Mouse (Mus musculus): ENCODE results near the gene Olfr449. TPM values are rescaled to one million over a fixed set of nuclear protein-coding genes. Genes with fewer than 3 reads are reported as not detected.

Gene Olfr449
- not detected for polyA plus RNA-seq (2017; shearing (Covaris generic))

DNA sequence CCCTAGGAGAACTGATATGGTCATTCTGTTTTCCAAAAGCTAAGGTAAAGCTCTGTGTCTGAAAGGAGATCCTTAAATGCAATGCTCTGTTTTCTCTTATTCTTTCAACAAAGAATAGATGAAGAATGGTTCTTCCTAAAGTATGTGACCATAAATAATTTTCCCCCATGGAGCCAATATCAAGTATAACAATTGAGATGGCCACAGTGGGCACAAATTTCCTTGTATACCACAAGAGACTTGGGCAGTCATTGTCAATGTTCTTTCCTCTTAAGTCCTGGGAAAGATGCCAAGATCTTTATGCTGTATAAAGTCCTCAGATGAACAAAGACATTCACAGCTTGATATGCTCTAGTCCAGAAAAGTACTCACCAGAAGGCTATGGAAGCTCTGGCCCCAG lies at the start of gene Olfr449:
Gene Olfr449 (plus strand): TSS at position 301 of the 400 bp plus-strand sequence.
- no peak for ATAC-seq

DNA sequence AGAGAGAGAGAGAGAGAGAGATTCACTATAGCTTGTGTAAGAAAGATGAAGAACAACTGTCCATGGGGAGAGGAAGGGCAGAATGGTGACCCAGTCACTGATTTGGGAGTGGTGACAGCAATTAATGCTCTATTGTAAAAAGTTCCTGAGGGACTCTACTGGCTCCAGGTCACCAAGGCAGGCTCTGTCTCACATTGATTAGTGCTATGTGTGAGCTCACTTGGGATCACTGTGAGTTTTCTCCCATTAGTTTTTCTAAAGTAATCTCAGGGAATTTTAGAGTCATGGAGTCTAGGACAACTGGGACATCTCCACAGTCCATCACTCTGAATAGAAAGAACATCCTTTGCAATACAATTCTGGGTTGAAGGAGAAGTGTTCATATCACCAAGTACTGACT lies 49.4 kb upstream of the Olfr449 start, which contains the start of gene Olfr452:
Gene Olfr452 (plus strand): TSS at position 301 of the 400 bp plus-strand sequence.
- no peak for ATAC-seq

DNA sequence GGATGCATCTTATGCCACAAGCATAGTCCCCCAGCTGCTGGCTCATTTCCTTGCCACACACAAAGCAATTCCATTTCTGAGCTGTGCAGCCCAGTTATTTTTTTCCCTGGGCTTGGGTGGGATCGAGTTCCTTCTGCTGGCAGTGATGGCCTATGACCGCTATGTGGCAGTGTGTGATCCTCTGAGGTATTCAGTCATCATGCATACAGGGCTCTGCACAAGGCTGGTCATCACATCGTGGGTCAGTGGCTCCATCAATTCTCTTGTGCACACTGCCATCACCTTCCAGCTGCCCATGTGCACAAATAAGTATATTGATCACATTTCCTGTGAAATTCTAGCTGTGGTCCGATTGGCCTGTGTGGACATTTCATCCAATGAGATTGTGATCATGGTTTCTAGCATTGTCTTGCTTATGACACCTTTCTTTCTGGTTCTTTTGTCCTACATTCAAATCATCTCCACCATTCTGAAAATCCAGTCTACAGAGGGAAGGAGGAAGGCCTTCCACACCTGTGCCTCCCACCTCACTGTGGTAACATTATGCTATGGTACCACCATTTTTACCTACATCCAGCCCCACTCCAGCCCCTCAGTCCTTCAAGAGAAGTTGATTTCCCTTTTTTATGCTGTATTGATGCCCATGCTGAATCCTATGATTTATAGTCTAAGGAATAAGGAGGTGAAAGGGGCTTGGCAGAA lies 43.8 kb upstream of the Olfr449 start:
- no peak for ATAC-seq

- no peak for ATAC-seq
Measured at GRCm38 (mm10) chr6:42790949-42791556, 43.1 kb upstream of the Olfr449 start.

- ATAC-seq, result no peak
Measured at GRCm38 (mm10) chr6:42794982-42795381, 39.2 kb upstream of the Olfr449 start.

- no peak for ATAC-seq
Measured at GRCm38 (mm10) chr6:42811639-42812038, 22.5 kb upstream of the Olfr449 start, which contains the start of gene Olfr450. Olfr450 (plus strand) TSS chr6:42811939.

- no peak for ATAC-seq
Measured at GRCm38 (mm10) chr6:42860222-42860819, 26.1 kb downstream of the Olfr449 start.

DNA sequence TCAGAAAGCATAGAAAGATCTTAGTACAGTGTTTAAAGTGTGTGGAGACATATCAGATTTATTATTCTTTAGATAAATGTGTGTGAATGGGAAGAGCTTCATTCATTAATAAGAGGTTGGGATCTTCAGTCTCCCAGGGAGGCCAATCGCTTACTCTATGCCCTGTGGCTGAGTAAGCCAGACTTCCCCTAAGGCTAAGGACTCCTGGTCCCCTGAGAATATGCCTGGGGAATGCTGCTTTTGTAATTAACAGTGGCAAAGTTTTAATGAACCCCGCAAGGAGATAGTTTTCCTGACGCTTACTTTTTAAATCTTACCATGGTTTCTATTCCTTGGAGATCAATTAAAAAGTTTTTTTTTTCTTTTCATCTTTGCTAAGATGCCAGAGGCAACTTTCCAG lies 35.5 kb downstream of the Olfr449 start:
- no peak for ATAC-seq

DNA sequence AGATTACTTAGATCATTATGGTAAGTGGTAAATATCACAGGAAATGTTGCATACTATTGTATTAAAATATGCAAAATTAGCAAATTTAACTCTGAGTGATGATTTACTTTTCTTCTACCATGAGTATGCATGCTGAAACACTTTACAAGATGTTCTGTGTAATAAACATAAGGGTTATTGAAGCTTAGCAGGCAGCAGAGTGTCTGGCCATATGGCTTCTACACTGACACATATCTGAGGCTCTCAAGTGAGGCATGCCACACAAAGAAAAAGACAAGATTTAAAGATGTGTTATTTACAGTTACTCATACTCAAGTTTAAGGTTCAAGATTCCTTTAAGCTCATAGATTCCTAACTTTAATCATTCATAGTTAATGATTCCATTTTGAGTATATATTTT lies 42.1 kb downstream of the Olfr449 start:
- no peak for ATAC-seq

Other genes starting within 250 kb of the Olfr449 start
- not detected for gene Tcaf3, start 236.7 kb upstream of the Olfr449 start, polyA plus RNA-seq (2017; shearing (Covaris generic))
- under 1 TPM in 1 of 3 experiments, not detected in 2; 0.12 TPM for gene Tcaf2, start 189.1 kb upstream of the Olfr449 start, polyA plus RNA-seq (2017; shearing (Covaris generic))
- gene Tcaf1, start 124.3 kb upstream of the Olfr449 start, polyA plus RNA-seq (2017; shearing (Covaris generic)), result under 1 TPM in 2 of 3 experiments, not detected in 1; 0.19 to 0.38 TPM
- gene Olfr453, start 95.0 kb upstream of the Olfr449 start, polyA plus RNA-seq (2017; shearing (Covaris generic)), result not detected
- not detected for gene Olfr38, start 78.0 kb upstream of the Olfr449 start, polyA plus RNA-seq (2017; shearing (Covaris generic))
- not detected for gene Olfr452, start 49.3 kb upstream of the Olfr449 start, polyA plus RNA-seq (2017; shearing (Covaris generic))
- not detected for gene Olfr450, start 22.4 kb upstream of the Olfr449 start, polyA plus RNA-seq (2017; shearing (Covaris generic))
- not detected for gene Olfr448, start 56.1 kb downstream of the Olfr449 start, polyA plus RNA-seq (2017; shearing (Covaris generic))
- not detected for gene Olfr447, start 74.5 kb downstream of the Olfr449 start, polyA plus RNA-seq (2017; shearing (Covaris generic))
- not detected for gene Olfr446, start 87.0 kb downstream of the Olfr449 start, polyA plus RNA-seq (2017; shearing (Covaris generic))
- gene Olfr444, start 114.7 kb downstream of the Olfr449 start, polyA plus RNA-seq (2017; shearing (Covaris generic)), result not detected